Mouse (Mus musculus) liver, embryonic 12.5 days (tissue): ENCODE results near the gene Cyb561d2. TPM values are rescaled to one million over a fixed set of nuclear protein-coding genes. Genes with fewer than 3 reads are reported as not detected.
A peak's percentile ranks its signal among the peaks of the same experiment; 100 is the strongest.

ENCODE experiments used
- ATAC-seq: fragments of 200-750 bp; cut with Nextera tagmentation; 2 replicates; pipeline ENCODE4 v1.8.0; 2017; ENCODE audit warnings: moderate number of reproducible peaks, mild to moderate bottlenecking, moderate library complexity
- H3K27ac ChIP-seq: fragments of 300-500 bp; sonication (generic); 2 replicates; pipeline ENCODE4 v1.5.1; 2016; ENCODE audit warnings: mild to moderate bottlenecking
- H3K27me3 ChIP-seq: fragments of 300-500 bp; sonication (generic); replicated peaks from 2 replicates; pipeline ENCODE4 v1.6.1; 2016; ENCODE audit warnings: mild to moderate bottlenecking, moderate library complexity
- H3K36me3 ChIP-seq: fragments of 300-500 bp; sonication (generic); 2 replicates; pipeline ENCODE4 v1.6.1; 2016; ENCODE audit warnings: mild to moderate bottlenecking, moderate library complexity
- H3K4me1 ChIP-seq: fragments of 300-500 bp; sonication (generic); 2 replicates; pipeline ENCODE4 v1.6.1; 2016
- H3K4me2 ChIP-seq: fragments of 300-500 bp; sonication (generic); 2 replicates; pipeline ENCODE4 v1.6.1; 2016; ENCODE audit warnings: mild to moderate bottlenecking, moderate library complexity
- H3K4me3 ChIP-seq: fragments of 300-500 bp; sonication (generic); 2 replicates; pipeline ENCODE4 v1.5.1; 2016; ENCODE audit warnings: mild to moderate bottlenecking, moderate library complexity
- H3K9ac ChIP-seq: fragments of 300-500 bp; sonication (generic); 2 replicates; pipeline ENCODE4 v1.6.1; 2016; ENCODE audit warnings: mild to moderate bottlenecking, moderate library complexity
- H3K9me3 ChIP-seq: fragments of 300-500 bp; sonication (generic); replicated peaks from 2 replicates; pipeline ENCODE4 v1.6.1; 2016; ENCODE audit warnings: mild to moderate bottlenecking, moderate library complexity
- WGBS: fragments of 180-500 bp; shearing (Covaris S2); methylation state at CpG from one replicate; pipeline ENCODE4 v1.1.7; 2016; ENCODE audit not compliant: insufficient replicate concordance; 5-methylcytosine and 5-hydroxymethylcytosine counted together
- polyA plus RNA-seq: library from polyadenylated mRNA; unstranded; fragments of >200 nt; fragmentation: Nextera tagmentation; extraction: Ambion mirVana; gene quantifications from 2 replicates; pipeline ENCODE4 v1.2.1, GENCODE M21; 2016

Cyb561d2 gene
- polyA plus RNA-seq, 1 experiment from 2014 or later: 18.5 TPM

DNA sequence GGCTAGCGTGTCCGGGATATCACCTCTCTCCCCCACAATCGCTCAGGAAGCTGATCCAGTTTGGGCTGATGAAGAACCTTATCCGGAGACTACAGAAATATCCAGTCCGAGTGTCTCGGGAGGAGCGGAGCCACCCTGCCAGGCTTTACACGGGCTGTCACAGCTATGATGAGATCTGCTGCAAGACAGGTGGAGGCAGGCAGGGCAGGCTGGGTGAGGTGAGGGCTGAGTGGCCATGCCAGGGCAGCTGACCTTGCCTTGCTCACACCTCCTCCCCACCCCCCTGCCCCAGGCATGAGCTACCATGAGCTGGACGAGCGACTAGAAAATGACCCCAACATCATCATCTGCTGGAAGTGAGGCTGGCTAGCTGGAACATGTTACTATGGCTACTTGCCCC lies 3.2 kb upstream of the Cyb561d2 start:
- no peak overlapping the region for H3K9ac ChIP-seq
- peaks cover 22% of the 10 kb centered on the region for H3K27me3 ChIP-seq
- H3K27ac ChIP-seq: no peak overlapping the region
- H3K4me3 ChIP-seq: no peak overlapping the region
- H3K36me3 ChIP-seq: peaks cover 23% of the 10 kb centered on the region
- peaks cover 55% of the 10 kb centered on the region for H3K4me1 ChIP-seq
- H3K9me3 ChIP-seq: no peaks in the 10 kb centered on the region
- no peak for ATAC-seq
- WGBS: 77% methylated on average over 10 of the region's 10 CpGs
- no peak overlapping the region for H3K4me2 ChIP-seq

GRCm38 (mm10) chr9:107544729-107545128 lies 2.7 kb upstream of the Cyb561d2 start:
- ATAC-seq: no peak
- Histone ChIP-seq H3K4me1 (peaks cover 53% of the 10 kb centered on the region), H3K27ac (no peak overlapping the region), H3K4me3 (no peak overlapping the region), H3K4me2 (no peak overlapping the region), H3K36me3 (peaks cover 28% of the 10 kb centered on the region), H3K9me3 (no peaks in the 10 kb centered on the region), H3K9ac (no peak overlapping the region), H3K27me3 (peaks cover 17% of the 10 kb centered on the region)
- 88% methylated on average over 12 of the region's 12 CpGs for WGBS

DNA sequence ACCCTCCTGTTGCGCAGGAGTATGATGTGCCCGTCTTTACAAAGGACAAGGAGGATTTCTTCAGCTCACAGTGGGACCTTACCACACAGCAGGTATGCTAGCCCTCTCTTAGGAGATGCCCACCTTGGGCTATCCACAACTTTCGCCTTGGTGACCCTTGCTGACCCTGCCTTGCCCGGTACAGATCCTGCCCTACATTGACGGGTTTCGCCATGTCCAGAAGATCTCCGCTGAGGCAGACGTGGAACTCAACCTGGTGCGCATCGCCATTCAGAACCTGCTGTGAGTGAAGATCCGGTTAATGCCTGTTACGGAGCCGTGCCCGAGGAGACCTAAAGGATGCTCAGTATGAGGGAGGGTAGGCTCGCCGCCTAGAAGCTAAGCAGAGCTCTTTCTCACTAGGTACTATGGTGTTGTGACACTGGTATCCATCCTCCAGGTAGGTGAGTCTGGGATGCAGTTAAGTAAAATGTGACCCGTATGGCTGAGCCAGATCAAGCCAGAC lies 2.3 kb upstream of the Cyb561d2 start:
- peaks cover 33% of the 10 kb centered on the region for H3K36me3 ChIP-seq
- peaks cover 13% of the 10 kb centered on the region for H3K27me3 ChIP-seq
- no peak overlapping the region for H3K9ac ChIP-seq
- no peak overlapping the region for H3K4me3 ChIP-seq
- H3K27ac ChIP-seq: no peak overlapping the region
- WGBS: 90% methylated on average over 17 of the region's 17 CpGs
- no peak for ATAC-seq
- no peak overlapping the region for H3K4me2 ChIP-seq
- H3K4me1 ChIP-seq: peaks cover 55% of the 10 kb centered on the region
- H3K9me3 ChIP-seq: no peaks in the 10 kb centered on the region

DNA sequence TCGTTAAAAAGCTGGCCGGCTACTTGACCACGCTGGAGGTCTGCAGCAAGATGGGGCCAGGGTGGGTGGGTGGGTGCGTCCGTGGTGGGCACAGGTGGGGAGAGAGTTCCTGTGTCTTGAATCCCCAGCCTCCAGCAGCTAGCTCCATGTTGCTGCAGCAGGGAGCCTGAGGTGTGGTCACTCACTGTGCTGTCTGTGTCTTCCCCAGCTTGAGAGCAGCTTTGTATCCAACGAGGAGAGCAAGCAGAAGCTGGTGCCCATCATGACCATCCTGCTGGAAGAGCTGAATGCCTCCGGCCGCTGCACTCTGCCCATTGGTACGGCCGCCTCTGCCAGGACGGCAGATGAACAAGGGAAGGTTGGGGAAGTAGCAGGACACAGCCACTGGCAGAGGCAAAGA lies 1.3 kb upstream of the Cyb561d2 start:
- Histone ChIP-seq H3K27ac (no peak overlapping the region), H3K9ac (no peak overlapping the region), H3K36me3 (peaks cover 42% of the 10 kb centered on the region), H3K9me3 (no peaks in the 10 kb centered on the region), H3K4me1 (peaks cover 55% of the 10 kb centered on the region), H3K4me3 (no peak overlapping the region; the same call in 1 of the 2 replicates), H3K4me2 (peak overlapping the region; percentile 94), H3K27me3 (peaks cover 3% of the 10 kb centered on the region)
- no peak for ATAC-seq
- WGBS: 77% methylated on average over 11 of the region's 11 CpGs

GRCm38 (mm10) chr9:107542721-107543120 lies 728 bp upstream of the Cyb561d2 start:
- Histone ChIP-seq H3K36me3 (peaks cover 48% of the 10 kb centered on the region), H3K27ac (peak overlapping the region; percentile 83), H3K27me3 (no peaks in the 10 kb centered on the region), H3K9ac (peak overlapping the region; percentile 75), H3K4me1 (peaks cover 55% of the 10 kb centered on the region), H3K4me2 (peak overlapping the region; percentile 94), H3K4me3 (peak overlapping the region; percentile 68), H3K9me3 (no peaks in the 10 kb centered on the region)
- WGBS: 42% methylated on average over 8 of the region's 8 CpGs
- ATAC-seq: no peak

DNA sequence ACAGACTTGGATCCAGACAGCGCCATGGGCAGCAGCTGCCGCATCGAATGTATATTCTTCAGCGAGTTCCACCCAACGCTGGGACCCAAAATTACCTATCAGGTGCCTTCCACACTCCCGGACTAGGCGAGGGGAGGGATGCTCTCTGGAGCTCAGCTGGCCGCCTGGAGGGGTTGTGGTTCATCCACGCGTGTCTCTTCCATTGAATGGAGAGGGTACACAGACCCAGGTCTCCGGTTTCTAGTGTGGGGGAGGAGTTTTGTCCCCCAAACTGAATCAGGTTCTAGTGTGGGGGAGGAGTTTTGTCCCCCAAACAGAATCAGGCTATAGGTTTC lies 326 bp upstream of the Cyb561d2 start:
- WGBS: 1% methylated on average over 11 of the region's 11 CpGs
- ATAC-seq: peak; percentile 25
- Histone ChIP-seq H3K4me2 (peak overlapping the region; percentile 94), H3K36me3 (peaks cover 52% of the 10 kb centered on the region), H3K9ac (peak overlapping the region; percentile 75), H3K9me3 (no peaks in the 10 kb centered on the region), H3K27ac (peak overlapping the region; percentile 83), H3K4me3 (peak overlapping the region; percentile 68), H3K27me3 (no peaks in the 10 kb centered on the region), H3K4me1 (peaks cover 55% of the 10 kb centered on the region)

DNA sequence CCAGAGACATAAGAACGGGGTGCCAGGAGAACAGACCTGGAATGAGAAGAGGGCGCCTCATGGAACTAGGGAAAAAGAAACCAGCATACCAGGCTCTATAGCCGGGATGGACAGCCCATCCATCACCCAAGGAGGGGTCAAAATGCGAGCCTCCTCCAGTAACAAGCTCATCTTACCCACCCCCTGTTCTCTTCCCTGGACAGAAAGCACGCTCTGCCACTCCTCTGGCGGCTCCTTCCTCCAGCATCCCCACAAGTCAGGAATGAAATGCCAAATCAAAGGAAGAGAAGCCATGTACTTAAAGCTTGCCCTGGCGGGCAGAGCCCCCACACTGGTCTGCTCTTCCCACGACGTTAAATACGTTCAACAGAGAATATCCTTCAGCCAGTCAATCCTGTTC lies 988 bp downstream of the Cyb561d2 start:
- no peak overlapping the region for H3K9ac ChIP-seq
- ATAC-seq: no peak; the same call in 1 of the 2 replicates
- peaks cover 55% of the 10 kb centered on the region for H3K4me1 ChIP-seq
- H3K27me3 ChIP-seq: no peaks in the 10 kb centered on the region
- peak overlapping the region; percentile 68 for H3K4me3 ChIP-seq
- WGBS: 41% methylated on average over 10 of the region's 10 CpGs
- no peaks in the 10 kb centered on the region for H3K9me3 ChIP-seq
- H3K27ac ChIP-seq: peak overlapping the region; percentile 83; the same call in 1 of the 2 replicates
- H3K36me3 ChIP-seq: peaks cover 61% of the 10 kb centered on the region
- H3K4me2 ChIP-seq: peak overlapping the region; percentile 94

DNA sequence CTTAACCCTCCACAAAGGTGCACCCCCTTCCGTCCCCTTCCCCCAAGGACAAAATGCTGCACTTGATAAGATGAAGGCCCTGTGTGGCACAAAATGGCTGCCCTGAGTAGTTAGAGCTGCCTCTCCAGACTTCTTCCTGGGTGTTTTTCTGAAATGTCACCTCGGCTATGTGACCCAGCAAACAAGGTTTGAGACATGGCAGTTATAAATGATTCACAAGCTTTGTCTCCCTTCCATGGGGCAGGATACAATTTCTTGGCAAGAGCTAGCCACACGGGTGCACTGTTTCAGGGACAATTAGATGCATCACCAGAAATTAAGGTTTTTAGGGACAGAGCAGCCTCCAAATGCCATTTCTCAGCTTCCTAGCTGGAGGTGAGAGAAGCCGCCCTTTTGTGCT lies 1.6 kb downstream of the Cyb561d2 start:
- 63% methylated on average over 4 of the region's 4 CpGs for WGBS
- Histone ChIP-seq H3K9ac (no peak overlapping the region), H3K4me2 (no peak overlapping the region), H3K4me1 (peaks cover 56% of the 10 kb centered on the region), H3K4me3 (no peak overlapping the region), H3K36me3 (peaks cover 61% of the 10 kb centered on the region), H3K9me3 (no peaks in the 10 kb centered on the region), H3K27ac (peak overlapping the region; percentile 28; the same call in 1 of the 2 replicates), H3K27me3 (no peaks in the 10 kb centered on the region)
- ATAC-seq: no peak

DNA sequence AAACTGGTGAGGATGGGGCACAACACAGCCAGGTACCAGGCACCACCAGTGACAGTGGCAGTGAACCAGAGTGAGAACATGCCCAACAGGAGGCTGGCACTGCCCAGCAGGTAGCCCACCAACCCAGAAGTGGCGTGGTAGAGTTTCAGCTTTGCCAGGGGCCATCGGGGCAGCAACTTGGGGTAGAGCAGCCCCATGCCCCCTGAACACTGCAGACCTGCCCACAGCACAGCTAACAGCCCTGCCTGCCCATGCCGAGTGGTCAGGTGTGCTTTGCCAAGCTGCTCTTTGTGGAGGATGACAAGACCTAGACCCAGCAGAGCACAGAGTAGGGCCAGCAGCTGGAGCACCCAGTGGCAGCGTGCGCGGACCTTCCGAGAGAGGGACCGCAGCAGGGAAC lies 2.1 kb downstream of the Cyb561d2 start:
- Histone ChIP-seq H3K36me3 (peaks cover 57% of the 10 kb centered on the region), H3K4me2 (no peak overlapping the region), H3K9ac (no peak overlapping the region), H3K9me3 (no peaks in the 10 kb centered on the region), H3K4me1 (peaks cover 56% of the 10 kb centered on the region), H3K27ac (no peak overlapping the region), H3K4me3 (no peak overlapping the region), H3K27me3 (no peaks in the 10 kb centered on the region)
- ATAC-seq: no peak
- 92% methylated on average over 8 of the region's 8 CpGs for WGBS

DNA sequence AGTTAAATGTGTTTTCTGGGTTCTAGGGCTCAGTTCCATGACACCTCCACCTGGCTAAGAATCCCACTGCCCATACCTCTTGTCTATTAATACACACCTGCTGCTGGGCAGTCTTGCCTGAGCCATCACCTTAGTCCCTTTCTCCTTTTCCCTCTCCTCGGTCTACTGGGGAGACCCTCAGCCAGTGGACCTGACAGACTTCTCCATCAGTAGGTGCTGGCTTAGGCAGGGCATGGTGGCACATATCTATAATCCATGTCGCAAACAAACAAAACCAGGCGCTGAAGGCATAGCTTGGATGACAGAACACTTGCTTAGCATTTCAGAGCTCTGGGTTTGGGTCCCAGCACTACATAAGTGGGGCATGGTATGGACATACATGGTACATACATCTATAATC lies 3.3 kb downstream of the Cyb561d2 start:
- no peaks in the 10 kb centered on the region for H3K27me3 ChIP-seq
- 82% methylated on average over 3 of the region's 3 CpGs for WGBS
- no peak overlapping the region for H3K4me2 ChIP-seq
- H3K9me3 ChIP-seq: no peaks in the 10 kb centered on the region
- H3K27ac ChIP-seq: no peak overlapping the region
- H3K4me1 ChIP-seq: peaks cover 62% of the 10 kb centered on the region
- no peak overlapping the region for H3K4me3 ChIP-seq
- ATAC-seq: no peak
- peaks cover 44% of the 10 kb centered on the region for H3K36me3 ChIP-seq
- H3K9ac ChIP-seq: no peak overlapping the region

DNA sequence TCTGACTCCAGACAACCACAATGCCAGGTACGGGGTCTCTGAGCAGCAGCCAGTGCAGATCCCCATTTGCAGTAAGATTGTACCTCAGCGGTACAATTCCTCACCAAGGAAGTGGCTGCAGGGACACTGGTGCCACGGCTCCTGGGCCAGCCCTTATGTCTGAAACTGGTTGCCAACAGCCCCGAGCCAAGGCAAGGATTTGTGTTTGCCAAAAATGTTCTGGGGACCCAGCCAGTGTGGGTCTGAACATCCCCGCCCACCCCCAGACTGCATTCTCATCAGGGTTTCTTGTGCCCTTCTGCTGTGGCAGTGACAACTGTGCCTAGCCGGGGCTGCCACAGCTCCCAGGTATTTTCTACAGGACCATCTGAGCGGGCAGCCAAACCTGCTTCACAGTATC lies 3.8 kb downstream of the Cyb561d2 start:
- peaks cover 41% of the 10 kb centered on the region for H3K36me3 ChIP-seq
- no peak overlapping the region for H3K4me3 ChIP-seq
- H3K4me1 ChIP-seq: peaks cover 63% of the 10 kb centered on the region
- no peak overlapping the region for H3K9ac ChIP-seq
- H3K9me3 ChIP-seq: no peaks in the 10 kb centered on the region
- H3K4me2 ChIP-seq: no peak overlapping the region
- no peak for ATAC-seq
- no peaks in the 10 kb centered on the region for H3K27me3 ChIP-seq
- H3K27ac ChIP-seq: no peak overlapping the region
- WGBS: 86% methylated on average over 7 of the region's 7 CpGs

DNA sequence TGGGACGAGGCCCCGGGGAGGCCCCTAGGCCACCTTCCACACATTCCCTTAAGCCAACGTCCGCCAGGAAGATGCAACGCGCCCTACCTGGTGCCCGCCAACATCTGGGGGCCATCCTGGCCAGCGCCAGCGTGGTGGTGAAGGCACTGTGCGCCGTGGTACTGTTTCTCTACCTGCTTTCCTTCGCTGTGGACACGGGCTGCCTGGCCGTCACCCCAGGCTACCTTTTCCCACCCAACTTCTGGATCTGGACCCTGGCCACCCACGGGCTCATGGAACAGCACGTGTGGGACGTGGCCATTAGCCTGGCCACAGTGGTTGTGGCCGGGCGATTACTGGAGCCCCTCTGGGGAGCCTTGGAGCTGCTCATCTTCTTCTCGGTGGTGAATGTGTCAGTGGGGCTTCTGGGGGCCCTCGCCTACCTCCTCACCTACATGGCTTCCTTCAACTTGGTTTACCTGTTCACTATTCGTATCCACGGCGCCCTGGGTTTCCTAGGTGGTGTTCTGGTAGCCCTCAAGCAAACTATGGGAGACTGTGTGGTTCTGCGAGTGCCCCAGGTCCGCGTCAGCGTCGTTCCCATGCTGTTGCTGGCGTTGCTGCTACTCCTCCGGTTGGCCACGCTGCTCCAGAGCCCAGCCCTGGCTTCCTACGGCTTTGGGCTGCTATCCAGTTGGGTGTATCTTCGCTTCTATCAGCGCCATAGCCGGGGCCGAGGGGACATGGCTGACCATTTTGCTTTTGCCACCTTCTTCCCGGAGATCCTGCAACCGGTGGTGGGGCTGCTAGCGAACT lies 7.4 kb downstream of the Cyb561d2 start:
- peak overlapping the region; percentile 87 for H3K4me3 ChIP-seq
- peaks cover 17% of the 10 kb centered on the region for H3K27me3 ChIP-seq
- H3K4me2 ChIP-seq: peak overlapping the region; percentile 93
- H3K9me3 ChIP-seq: no peaks in the 10 kb centered on the region
- peaks cover 42% of the 10 kb centered on the region for H3K4me1 ChIP-seq
- peaks cover 32% of the 10 kb centered on the region for H3K36me3 ChIP-seq
- H3K9ac ChIP-seq: peak overlapping the region; percentile 94
- peak overlapping the region; percentile 85 for H3K27ac ChIP-seq
- WGBS: under 1% methylated on average over 40 of the region's 40 CpGs
- peak; percentile 27 for ATAC-seq
